Mouse (Mus musculus) ES-E14 (cell line): ENCODE measurements at regions not wholly inside any gene's neighbourhood (a gene's known extent, or its start where the extent isn't known, plus 50 kb on each side); places are given as distances from the start of the nearest gene placed in this dataset.

Experiments used
- DNase-seq: peaks from one replicate; pipeline ENCODE4 v3.0.0-alpha.2; 2013; ENCODE audit warnings: low read depth, low spot score
- H3K27ac ChIP-seq: 2 replicates; pipeline ENCODE4 v1.5.1; 2012; ENCODE audit warnings: low read depth, mild to moderate bottlenecking, low read length, moderate library complexity, mixed read lengths; ENCODE audit not compliant: poor library complexity, insufficient read depth, severe bottlenecking
- H3K36me3 ChIP-seq: 2 replicates; pipeline ENCODE4 v1.6.1; 2012; ENCODE audit warnings: mild to moderate bottlenecking, low read length, moderate library complexity, mixed read lengths; ENCODE audit not compliant: control insufficient read depth, poor library complexity, insufficient read depth, severe bottlenecking
- H3K4me1 ChIP-seq, 2 experiments: fragments of 150-350 bp in 1 of 2; sonication (generic) in 1 of 2; 2 replicates each; pipeline ENCODE4 v1.6.1; 2012; ENCODE audit warnings: low read length in 2 of 2, mild to moderate bottlenecking in 1 of 2, mixed read lengths in 1 of 2; ENCODE audit not compliant: control insufficient read depth in 2 of 2, insufficient read depth in 2 of 2, poor library complexity in 1 of 2
- H3K4me3 ChIP-seq, 2 experiments: fragments of 150-350 bp in 1 of 2; sonication (generic) in 1 of 2; 2 replicates each; pipeline ENCODE4 v1.5.1; 2012; ENCODE audit warnings: low read length in 2 of 2, low read depth in 1 of 2, mild to moderate bottlenecking in 1 of 2, mixed read lengths in 1 of 2; ENCODE audit not compliant: insufficient read depth in 1 of 2, poor library complexity in 1 of 2, severe bottlenecking in 1 of 2
- H3K9ac ChIP-seq: 2 replicates; pipeline ENCODE4 v1.6.1; 2012; ENCODE audit warnings: low read depth, mild to moderate bottlenecking, low read length, mixed read lengths; ENCODE audit not compliant: poor library complexity, insufficient read depth, severe bottlenecking
- H3K9me3 ChIP-seq: fragments of 150-350 bp; sonication (generic); 2 replicates; pipeline ENCODE4 v1.6.1; 2012; ENCODE audit warnings: low read depth, mild to moderate bottlenecking, low read length; ENCODE audit not compliant: control insufficient read depth, insufficient read depth
- CHD2 ChIP-seq: IDR thresholded peaks from 2 replicates; pipeline ENCODE4 v1.6.1; 2014; ENCODE audit warnings: mild to moderate bottlenecking, low read depth, low read length, inconsistent platforms
- HCFC1 ChIP-seq: IDR thresholded peaks from 2 replicates; pipeline ENCODE4 v1.6.1; 2012; ENCODE audit warnings: low read length, inconsistent platforms, borderline replicate concordance; ENCODE audit not compliant: insufficient read depth
- MAFK ChIP-seq: IDR thresholded peaks from 2 replicates; pipeline ENCODE4 v1.6.1; 2014; ENCODE audit warnings: mild to moderate bottlenecking, low read depth, low read length, inconsistent platforms; ENCODE audit not compliant: insufficient read depth
- ZC3H11A ChIP-seq: IDR thresholded peaks from 2 replicates; pipeline ENCODE4 v1.6.1; 2012; ENCODE audit warnings: low read depth, mild to moderate bottlenecking, inconsistent platforms, low read length, borderline replicate concordance
- ZNF384 ChIP-seq: IDR thresholded peaks from 2 replicates; pipeline ENCODE4 v1.6.1; 2012; ENCODE audit warnings: low read depth, low read length, inconsistent platforms
- in situ Hi-C, 2 experiments: fragments of 600-800 bp; cut with MboI; formaldehyde crosslinking; loops; one replicate each; pipeline ENCODE4 v1.15.1; 2025; ENCODE audit warnings: low sequenced_read_pairs in 2 of 2, inconsistent platforms in 1 of 2; ENCODE audit not compliant: unreplicated experiment in 2 of 2

GRCm38 (mm10) chr14:80170450-80171180 is 186.7 kb downstream of the Olfm4 start:
- H3K9me3 ChIP-seq = no peaks in the 10 kb centered on the region
- H3K9ac ChIP-seq = no peak overlapping the region
- no peaks in the 10 kb centered on the region for H3K36me3 ChIP-seq
- no peak overlapping the region for H3K27ac ChIP-seq
- DNase-seq = peak; percentile 25
- H3K4me3 ChIP-seq = no peak overlapping the region
- no peak for TF ChIP-seq ZC3H11A
- TF ChIP-seq ZNF384 = no peak
- no peak for TF ChIP-seq CHD2
- no peak for TF ChIP-seq MAFK
- TF ChIP-seq HCFC1 = no peak
- in situ Hi-C loops = no loop called here
- H3K4me1 ChIP-seq = no peaks in the 10 kb centered on the region

- no peak overlapping the region for H3K9ac ChIP-seq
- no peak for DNase-seq
- no peak overlapping the region for H3K4me3 ChIP-seq
- TF ChIP-seq ZC3H11A = no peak
- TF ChIP-seq MAFK = no peak
- TF ChIP-seq ZNF384 = no peak
- TF ChIP-seq HCFC1 = no peak
- TF ChIP-seq CHD2 = no peak
- H3K36me3 ChIP-seq = no peaks in the 10 kb centered on the region
- in situ Hi-C loops = no loop called here
- H3K27ac ChIP-seq = no peak overlapping the region
- H3K9me3 ChIP-seq = no peaks in the 10 kb centered on the region
- H3K4me1 ChIP-seq = no peaks in the 10 kb centered on the region
Measured at GRCm38 (mm10) chr14:80172799-80173484, 189.1 kb downstream of the Olfm4 start.

- Histone ChIP-seq H3K4me1 (no peaks in the 10 kb centered on the region), H3K27ac (no peak overlapping the region), H3K36me3 (no peaks in the 10 kb centered on the region), H3K4me3 (no peak overlapping the region), H3K9me3 (no peaks in the 10 kb centered on the region), H3K9ac (no peak overlapping the region)
- no peak for DNase-seq
- TF ChIP-seq MAFK = no peak
- TF ChIP-seq CHD2 = no peak
- TF ChIP-seq ZC3H11A = no peak
- no peak for TF ChIP-seq HCFC1
- in situ Hi-C loops = no loop called here
Measured at GRCm38 (mm10) chr14:80176464-80176863, 192.6 kb downstream of the Olfm4 start.

- no peak for DNase-seq
- H3K27ac ChIP-seq = no peak overlapping the region
- no peaks in the 10 kb centered on the region for H3K4me1 ChIP-seq
- TF ChIP-seq MAFK (no peak), HCFC1 (no peak), ZNF384 (no peak), ZC3H11A (no peak), CHD2 (no peak)
- H3K4me3 ChIP-seq = no peak overlapping the region
- H3K9me3 ChIP-seq = no peaks in the 10 kb centered on the region
- in situ Hi-C loops = no loop called here
- no peaks in the 10 kb centered on the region for H3K36me3 ChIP-seq
- no peak overlapping the region for H3K9ac ChIP-seq
Measured at GRCm38 (mm10) chr14:80195041-80195440, 211.2 kb downstream of the Olfm4 start.
